In genomic region chr2:33204980-33205379, GRCm38 (mm10) we compare ENCODE assay signal across 13 mouse cellular contexts. TPM values are rescaled to one million over a fixed set of nuclear protein-coding genes. Genes with fewer than 3 reads are reported as not detected.
DNase-seq lines count a peak whose midpoint lies in the region; ATAC-seq and TF ChIP-seq lines count a peak whose summit lies in the region.
"Had no signal": no experiment of that assay in that cellular context is flagged by ENCODE, and none has a peak within 500 bp of the region (broad histone marks: within the 10 kb centered on the region; RNA-seq: fewer than 3 reads in every experiment).

No protein-coding gene starts in this region.

- no peak overlapping the region for H3K27ac ChIP-seq in midbrain, embryonic 13.5 days
- H3K27ac ChIP-seq in midbrain, postnatal 0 days (ENCODE audit: low read depth, low read length), result no peak overlapping the region
- H3K27ac ChIP-seq in heart, embryonic 16.5 days (ENCODE audit: low read length), result peak overlapping the region; percentile 76
- peak overlapping the region; percentile 60 for H3K27ac ChIP-seq in olfactory bulb, adult 2 months (ENCODE audit: insufficient read depth, low read depth, low read length)
- H3K27ac ChIP-seq in forebrain, embryonic 14.5 days (ENCODE audit: low read depth, low read length), result no peak overlapping the region
- H3K27ac ChIP-seq: embryonic facial prominence, embryonic 15.5 days had no signal

- no peak for TF ChIP-seq POLR2A in olfactory bulb, adult 2 months (IDR thresholded peaks at IDR 0.05; ENCODE audit: insufficient read depth, low read depth, low read length)

- WGBS in midbrain, embryonic 13.5 days, result 89% methylated on average over 5 of the region's 5 CpGs
- 81% methylated on average over 5 of the region's 5 CpGs for WGBS in midbrain, postnatal 0 days
- 33% methylated on average over 5 of the region's 5 CpGs for WGBS in heart, embryonic 16.5 days
- WGBS in olfactory bulb, adult 2 months, result 39% methylated on average over 5 of the region's 5 CpGs
- WGBS in forebrain, embryonic 14.5 days, result 85% methylated on average over 5 of the region's 5 CpGs

- peak; percentile 73 to 90 for DNase-seq in adrenal gland, adult (ENCODE audit: inconsistent age in 2 of 2, low spot score in 1 of 2)
- DNase-seq in adrenal gland, postnatal 4 days (ENCODE audit: low spot score in 2 of 2), result no peak
- DNase-seq in midbrain, postnatal 0 days (ENCODE audit: low spot score), result no peak
- DNase-seq in forebrain, embryonic 14.5 days (ENCODE audit: low spot score), result no peak
- no peak for DNase-seq in retina, embryonic 14.5 days (ENCODE audit: low spot score)
- DNase-seq: cerebellum, postnatal 10 days; right cerebral cortex, postnatal 25 days had no signal

- ATAC-seq in midbrain, embryonic 13.5 days, result no peak
- no peak for ATAC-seq in midbrain, postnatal 0 days (ENCODE audit: low FRiP score)
- peak; percentile 35 for ATAC-seq in heart, embryonic 16.5 days (replicated peaks; ENCODE audit: extremely low read depth, insufficient read depth, low FRiP score)
- no peak for ATAC-seq in forebrain, embryonic 14.5 days

- peaks cover 5% of the 10 kb centered on the region; the same call in 1 of the 2 replicates for H3K36me3 ChIP-seq in midbrain, embryonic 13.5 days
- H3K36me3 ChIP-seq in midbrain, postnatal 0 days (ENCODE audit: insufficient read depth, low read length), result no peaks in the 10 kb centered on the region
- H3K36me3 ChIP-seq in heart, embryonic 16.5 days (ENCODE audit: control insufficient read depth, insufficient read depth), result no peaks in the 10 kb centered on the region
- 0 out of 2 replicates have a peak, but pooled peaks cover 1% of the 10 kb centered on the region for H3K36me3 ChIP-seq in forebrain, embryonic 14.5 days (ENCODE audit: control insufficient read depth, insufficient read depth, low read length)
- H3K36me3 ChIP-seq: embryonic facial prominence, embryonic 15.5 days had no signal

- no peak overlapping the region for H3K4me3 ChIP-seq in midbrain, embryonic 13.5 days (replicated peaks)
- no peak overlapping the region for H3K4me3 ChIP-seq in midbrain, postnatal 0 days (ENCODE audit: low read depth, low read length)
- H3K4me3 ChIP-seq in heart, embryonic 16.5 days (ENCODE audit: low read length), result no peak overlapping the region
- H3K4me3 ChIP-seq in olfactory bulb, adult 2 months (ENCODE audit: insufficient read depth, low read depth, low read length), result no peak overlapping the region
- no peak overlapping the region for H3K4me3 ChIP-seq in forebrain, embryonic 14.5 days (ENCODE audit: low read depth, low read length)
- H3K4me3 ChIP-seq: embryonic facial prominence, embryonic 15.5 days; hindbrain, embryonic 13.5 days; megakaryocyte, embryonic 14.5 days had no signal

- peaks cover 39% of the 10 kb centered on the region for H3K4me1 ChIP-seq in midbrain, embryonic 13.5 days (replicated peaks)
- H3K4me1 ChIP-seq in midbrain, postnatal 0 days (ENCODE audit: insufficient read depth, low read length), result peaks cover 12% of the 10 kb centered on the region; the same call in 1 of the 2 replicates
- peaks cover 71% of the 10 kb centered on the region for H3K4me1 ChIP-seq in heart, embryonic 16.5 days (ENCODE audit: control insufficient read depth, insufficient read depth, low read length)
- peaks cover 53% of the 10 kb centered on the region for H3K4me1 ChIP-seq in olfactory bulb, adult 2 months (ENCODE audit: control insufficient read depth, insufficient read depth, low read length)
- H3K4me1 ChIP-seq in forebrain, embryonic 14.5 days (ENCODE audit: control insufficient read depth, insufficient read depth, low read length), result peaks cover 8% of the 10 kb centered on the region

- H3K4me2 ChIP-seq in midbrain, embryonic 13.5 days (replicated peaks), result no peak overlapping the region
- no peak overlapping the region for H3K4me2 ChIP-seq in midbrain, postnatal 0 days (ENCODE audit: low read depth, low read length, poor library complexity, severe bottlenecking)
- H3K4me2 ChIP-seq in heart, embryonic 16.5 days (ENCODE audit: low read depth, low read length), result no peak overlapping the region
- H3K4me2 ChIP-seq in forebrain, embryonic 14.5 days (ENCODE audit: low read length), result no peak overlapping the region
- H3K4me2 ChIP-seq: embryonic facial prominence, embryonic 15.5 days; hindbrain, embryonic 13.5 days had no signal

- H3K9me3 ChIP-seq in midbrain, embryonic 13.5 days, result no peaks in the 10 kb centered on the region
- H3K9me3 ChIP-seq in midbrain, postnatal 0 days (ENCODE audit: low read length), result no peaks in the 10 kb centered on the region
- H3K9me3 ChIP-seq in heart, embryonic 16.5 days (replicated peaks; ENCODE audit: control insufficient read depth, low read length), result no peaks in the 10 kb centered on the region
- H3K9me3 ChIP-seq in forebrain, embryonic 14.5 days (replicated peaks; ENCODE audit: control insufficient read depth, low read length), result no peaks in the 10 kb centered on the region
- H3K9me3 ChIP-seq: embryonic facial prominence, embryonic 15.5 days; hindbrain, embryonic 13.5 days; megakaryocyte, embryonic 14.5 days had no signal

- H3K9ac ChIP-seq in midbrain, embryonic 13.5 days (replicated peaks), result 0 out of 2 replicates have a peak overlapping the region, but pooled peaks have one; percentile 19
- H3K9ac ChIP-seq in midbrain, postnatal 0 days (replicated peaks; ENCODE audit: low read length, poor library complexity, severe bottlenecking), result no peak overlapping the region
- 0 out of 2 replicates have a peak overlapping the region, but pooled peaks have one; percentile 5 for H3K9ac ChIP-seq in heart, embryonic 16.5 days (ENCODE audit: low read length)
- no peak overlapping the region for H3K9ac ChIP-seq in forebrain, embryonic 14.5 days (ENCODE audit: low read length)
- H3K9ac ChIP-seq: embryonic facial prominence, embryonic 15.5 days; hindbrain, embryonic 13.5 days had no signal

- no peak for TF ChIP-seq CTCF in midbrain, postnatal 0 days (IDR thresholded peaks at IDR 0.05)
- no peak for TF ChIP-seq CTCF in olfactory bulb, adult 2 months (IDR thresholded peaks at IDR 0.05; ENCODE audit: insufficient read depth, low read depth, low read length)

- no peaks in the 10 kb centered on the region for H3K27me3 ChIP-seq in midbrain, embryonic 13.5 days
- no peaks in the 10 kb centered on the region for H3K27me3 ChIP-seq in midbrain, postnatal 0 days (ENCODE audit: insufficient read depth, low read length)
- H3K27me3 ChIP-seq in heart, embryonic 16.5 days (ENCODE audit: control insufficient read depth, insufficient read depth, low read length), result no peaks in the 10 kb centered on the region
- H3K27me3 ChIP-seq in forebrain, embryonic 14.5 days (replicated peaks; ENCODE audit: control insufficient read depth, insufficient read depth, low read length), result no peaks in the 10 kb centered on the region
- H3K27me3 ChIP-seq: embryonic facial prominence, embryonic 15.5 days; hindbrain, embryonic 13.5 days had no signal

RNA-seq across cellular contexts. Expression of gene Angptl2, which starts 10.9 kb away (rescaled TPM):
- 10 to 100 TPM; 41.9 to 51.7 TPM for total RNA-seq in adrenal gland, postnatal 4 days (2021)
- polyA plus RNA-seq in midbrain, embryonic 13.5 days (2015; fragmentation: Nextera tagmentation; extraction: Ambion mirVana), result 14.8 and 15.5 TPM in 2 replicates
- 16.7 and 16.8 TPM in 2 replicates for total RNA-seq in midbrain, postnatal 0 days (2014; rRNA removed)
- polyA plus RNA-seq in midbrain, postnatal 0 days (2015; fragmentation: Nextera tagmentation; extraction: Ambion mirVana), result 9.8 TPM in 2 replicates
- polyA plus RNA-seq in heart, embryonic 16.5 days (2015; fragmentation: Nextera tagmentation; extraction: Ambion mirVana), result 75.1 and 76.4 TPM in 2 replicates
- polyA plus RNA-seq in olfactory bulb, adult 2 months (2012; ENCODE audit: insufficient read depth, insufficient read length, low replicate concordance, missing spikeins), result not detected in 2 replicates
- 8.0 and 12.0 TPM in 2 replicates for polyA plus RNA-seq in forebrain, embryonic 14.5 days (2014; fragmentation: Nextera tagmentation; extraction: Ambion mirVana)

Comparison
In these comparisons a context has a peak if more than half of its experiments do, and no peak if none do; other contexts are left out.
1. DNase-seq: peak in adrenal gland, adult (2 of 2); none in adrenal gland, postnatal 4 days (0 of 2), midbrain, postnatal 0 days (single experiment), forebrain, embryonic 14.5 days (single experiment) and retina, embryonic 14.5 days (single experiment).
2. H3K9ac ChIP-seq: peak in midbrain, embryonic 13.5 days (single experiment) and heart, embryonic 16.5 days (single experiment); none in midbrain, postnatal 0 days (single experiment) and forebrain, embryonic 14.5 days (single experiment).
3. H3K27ac ChIP-seq: peak in heart, embryonic 16.5 days (single experiment) and olfactory bulb, adult 2 months (single experiment); none in midbrain, embryonic 13.5 days (single experiment), midbrain, postnatal 0 days (single experiment) and forebrain, embryonic 14.5 days (single experiment).